Comparison of ENCODE assay signal across 26 mouse cellular contexts in the genomic region with DNA sequence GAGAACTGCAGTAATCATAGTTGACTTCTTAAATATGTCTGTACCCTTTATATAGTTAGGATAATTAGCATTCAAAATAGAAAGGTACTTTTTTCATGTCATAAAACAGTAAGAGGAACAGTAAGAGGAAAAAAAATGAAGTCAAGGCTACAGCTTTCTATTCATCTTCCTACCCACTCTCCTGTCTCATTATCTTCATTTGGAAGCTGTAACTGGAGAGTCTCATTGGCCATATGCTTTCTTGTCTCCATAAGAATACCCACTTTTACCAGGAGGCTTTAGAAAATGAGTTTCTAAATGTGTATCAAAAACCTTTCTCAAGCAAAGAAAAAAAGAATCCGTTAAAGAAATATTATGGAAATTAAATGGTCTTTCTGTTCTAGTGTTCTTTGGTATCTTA.
DNase-seq lines count a peak whose midpoint lies in the region; ATAC-seq and TF ChIP-seq lines count a peak whose summit lies in the region.
"Had no signal": no experiment of that assay in that cellular context is flagged by ENCODE, and none has a peak within 500 bp of the region (broad histone marks: within the 10 kb centered on the region; RNA-seq: fewer than 3 reads in every experiment).

No protein-coding gene starts in this region.

- H3K4me1 ChIP-seq in forebrain, postnatal 0 days (ENCODE audit: insufficient read depth), result no peaks in the 10 kb centered on the region
- no peaks in the 10 kb centered on the region for H3K4me1 ChIP-seq in forebrain, embryonic 12.5 days
- no peaks in the 10 kb centered on the region for H3K4me1 ChIP-seq in cerebellum, adult 2 months (ENCODE audit: control insufficient read depth, insufficient read depth, low read length)
- H3K4me1 ChIP-seq: embryonic facial prominence, embryonic 13.5 days; embryonic facial prominence, embryonic 15.5 days; forebrain, embryonic 10.5 days; forebrain, embryonic 13.5 days; forebrain, embryonic 15.5 days had no signal

- ATAC-seq in forebrain, postnatal 0 days, result 0 out of 2 replicates have a peak, but pooled peaks have one; percentile 43
- no peak for ATAC-seq in forebrain, embryonic 12.5 days (ENCODE audit: low FRiP score)
- ATAC-seq: activated CD4-positive, CD25-positive, alpha-beta regulatory T cell, adult 4 months; CD4-positive, CD25-positive, alpha-beta regulatory T cell, adult 4 months; forebrain, embryonic 13.5 days; forebrain, embryonic 15.5 days; Patski had no signal

- no peaks in the 10 kb centered on the region for H3K27me3 ChIP-seq in forebrain, postnatal 0 days (ENCODE audit: insufficient read depth, low read length)
- H3K27me3 ChIP-seq in forebrain, embryonic 12.5 days, result no peaks in the 10 kb centered on the region
- H3K27me3 ChIP-seq in cerebellum, adult 2 months (ENCODE audit: control insufficient read depth, insufficient read depth, low read length), result no peaks in the 10 kb centered on the region
- H3K27me3 ChIP-seq: CH12.LX; embryonic facial prominence, embryonic 13.5 days; embryonic facial prominence, embryonic 15.5 days; forebrain, embryonic 13.5 days; forebrain, embryonic 15.5 days; Patski had no signal

- 67% methylated on average over 1 of the region's 1 CpGs for WGBS in forebrain, postnatal 0 days
- 84% methylated on average over 1 of the region's 1 CpGs for WGBS in forebrain, embryonic 12.5 days
- WGBS in cerebellum, adult 2 months, result 74% methylated on average over 1 of the region's 1 CpGs

- H3K4me3 ChIP-seq in forebrain, postnatal 0 days (ENCODE audit: low read depth, low read length), result no peak overlapping the region
- H3K4me3 ChIP-seq in forebrain, embryonic 12.5 days (replicated peaks), result no peak overlapping the region
- H3K4me3 ChIP-seq in left cerebral cortex, adult 2 months, result no peak overlapping the region
- H3K4me3 ChIP-seq in cerebellum, adult 2 months (replicated peaks; ENCODE audit: insufficient read depth, low read depth, low read length), result no peak overlapping the region
- H3K4me3 ChIP-seq: embryonic facial prominence, embryonic 13.5 days; embryonic facial prominence, embryonic 15.5 days; erythroblast, embryonic 14.5 days; forebrain, embryonic 10.5 days; forebrain, embryonic 13.5 days; forebrain, embryonic 15.5 days had no signal

- H3K36me3 ChIP-seq in forebrain, postnatal 0 days (ENCODE audit: insufficient read depth), result no peaks in the 10 kb centered on the region
- no peaks in the 10 kb centered on the region for H3K36me3 ChIP-seq in forebrain, embryonic 12.5 days (replicated peaks)
- H3K36me3 ChIP-seq: embryonic facial prominence, embryonic 13.5 days; embryonic facial prominence, embryonic 15.5 days; forebrain, embryonic 10.5 days; forebrain, embryonic 15.5 days; G1E had no signal

- H3K4me2 ChIP-seq in forebrain, postnatal 0 days (ENCODE audit: low read depth), result no peak overlapping the region
- no peak overlapping the region for H3K4me2 ChIP-seq in forebrain, embryonic 12.5 days
- H3K4me2 ChIP-seq: embryonic facial prominence, embryonic 13.5 days; embryonic facial prominence, embryonic 15.5 days; forebrain, embryonic 13.5 days; forebrain, embryonic 15.5 days had no signal

- no peak overlapping the region for H3K27ac ChIP-seq in forebrain, postnatal 0 days (ENCODE audit: low read depth, low read length)
- no peak overlapping the region for H3K27ac ChIP-seq in forebrain, embryonic 12.5 days
- peak overlapping the region; percentile 33; the same call in 1 of the 2 replicates for H3K27ac ChIP-seq in left cerebral cortex, adult 2 months
- no peak overlapping the region for H3K27ac ChIP-seq in cerebellum, adult 2 months (ENCODE audit: insufficient read depth, low read length)
- H3K27ac ChIP-seq: embryonic facial prominence, embryonic 13.5 days; embryonic facial prominence, embryonic 15.5 days; forebrain, embryonic 10.5 days; forebrain, embryonic 13.5 days; forebrain, embryonic 15.5 days had no signal

- no peak for TF ChIP-seq POLR2A in cerebellum, adult 2 months (IDR thresholded peaks at IDR 0.05; ENCODE audit: borderline replicate concordance, insufficient read depth, low read length)

- no peak overlapping the region for H3K9ac ChIP-seq in forebrain, postnatal 0 days
- H3K9ac ChIP-seq in forebrain, embryonic 12.5 days, result no peak overlapping the region
- H3K9ac ChIP-seq: embryonic facial prominence, embryonic 13.5 days; embryonic facial prominence, embryonic 15.5 days; forebrain, embryonic 13.5 days; forebrain, embryonic 15.5 days had no signal

- intact Hi-C loops in left cerebral cortex, adult 2 months (cut with DNase I), result no loop called here

- no peak for DNase-seq in forebrain, postnatal 0 days
- DNase-seq in left cerebral cortex, adult 2 months (ENCODE audit: extremely low spot score in 1 of 2, low spot score in 2 of 2), result no peak
- DNase-seq in left cerebral cortex, adult 18-20 months (ENCODE audit: low spot score in 2 of 2), result no peak
- no peak for DNase-seq in cerebellum, adult 2 months
- DNase-seq: adrenal gland, adult 8-10 months; adrenal gland, postnatal 14 days; adrenal gland, postnatal 36 days; B cell, adult 2 months; cerebellum, adult 11 months; cerebellum, adult 18-20 months; cerebellum, adult 9-11 months; cerebellum, postnatal 14 days; cerebellum, postnatal 36 days; embryo, embryonic 11 days had no signal

- H3K9me3 ChIP-seq in forebrain, postnatal 0 days (ENCODE audit: low read length), result no peaks in the 10 kb centered on the region
- H3K9me3 ChIP-seq in forebrain, embryonic 12.5 days, result 0 out of 2 replicates have a peak, but pooled peaks cover 3% of the 10 kb centered on the region
- H3K9me3 ChIP-seq: embryonic facial prominence, embryonic 13.5 days; embryonic facial prominence, embryonic 15.5 days; forebrain, embryonic 10.5 days; forebrain, embryonic 15.5 days had no signal

- TF ChIP-seq CTCF in forebrain, postnatal 0 days (IDR thresholded peaks at IDR 0.05; ENCODE audit: low read depth), result no peak
- no peak for TF ChIP-seq CTCF in left cerebral cortex, adult 2 months (IDR thresholded peaks at IDR 0.05)
- TF ChIP-seq CTCF in cerebellum, adult 2 months (IDR thresholded peaks at IDR 0.05; ENCODE audit: borderline replicate concordance, insufficient read depth, low read depth, low read length), result no peak
